Mouse (Mus musculus) limb, embryonic 15.5 days (tissue): Measurements from ENCODE around the gene Casp3. TPM values are rescaled to one million over a fixed set of nuclear protein-coding genes. Genes with fewer than 3 reads are reported as not detected.
A peak's percentile ranks its signal among the peaks of the same experiment; 100 is the strongest.

ENCODE experiments used
- ATAC-seq: fragments of 200-750 bp; cut with Nextera tagmentation; 2 replicates; pipeline ENCODE4 v1.8.0; 2017; ENCODE audit warnings: low read depth, moderate TSS enrichment; ENCODE audit not compliant: insufficient number of reproducible peaks, low FRiP score, low TSS enrichment
- H3K27ac ChIP-seq: fragments of 300-500 bp; sonication (generic); 2 replicates; pipeline ENCODE4 v1.5.1; 2015; ENCODE audit warnings: moderate library complexity, mild to moderate bottlenecking, inconsistent platforms
- H3K27me3 ChIP-seq: fragments of 300-500 bp; sonication (generic); 2 replicates; pipeline ENCODE4 v1.6.1; 2015; ENCODE audit warnings: inconsistent platforms
- H3K36me3 ChIP-seq: fragments of 300-500 bp; sonication (generic); 2 replicates; pipeline ENCODE4 v1.6.1; 2015; ENCODE audit warnings: inconsistent platforms
- H3K4me1 ChIP-seq: fragments of 300-500 bp; sonication (generic); 2 replicates; pipeline ENCODE4 v1.6.1; 2015; ENCODE audit warnings: inconsistent platforms
- H3K4me2 ChIP-seq: fragments of 300-500 bp; sonication (generic); 2 replicates; pipeline ENCODE4 v1.6.1; 2015; ENCODE audit warnings: mild to moderate bottlenecking, inconsistent platforms
- H3K4me3 ChIP-seq: fragments of 300-500 bp; sonication (generic); 2 replicates; pipeline ENCODE4 v1.5.1; 2015; ENCODE audit warnings: mild to moderate bottlenecking, inconsistent platforms
- H3K9ac ChIP-seq: fragments of 300-500 bp; sonication (generic); 2 replicates; pipeline ENCODE4 v1.6.1; 2015; ENCODE audit warnings: inconsistent platforms
- H3K9me3 ChIP-seq: fragments of 300-500 bp; sonication (generic); 2 replicates; pipeline ENCODE4 v1.6.1; 2016; ENCODE audit warnings: inconsistent platforms
- WGBS: fragments of 180-500 bp; shearing (Covaris S2); methylation state at CpG from one replicate; pipeline ENCODE4 v1.1.7; 2015; 5-methylcytosine and 5-hydroxymethylcytosine counted together
- polyA plus RNA-seq: library from polyadenylated mRNA; unstranded; fragments of >200 nt; fragmentation: Nextera tagmentation; extraction: Ambion mirVana; gene quantifications from 2 replicates; pipeline ENCODE4 v1.2.1, GENCODE M21; 2015

Gene Casp3
- polyA plus RNA-seq, 1 experiment from 2014 or later, result 74.0 TPM

GRCm38 (mm10) chr8:46612913-46613312 lies 4.2 kb upstream of the Casp3 start:
- Histone ChIP-seq H3K4me1 (peaks cover 16% of the 10 kb centered on the region), H3K4me3 (no peak overlapping the region), H3K36me3 (peaks cover 3% of the 10 kb centered on the region; the same call in 1 of the 2 replicates), H3K4me2 (no peak overlapping the region), H3K27me3 (no peaks in the 10 kb centered on the region), H3K9ac (no peak overlapping the region), H3K27ac (peak overlapping the region; percentile 68), H3K9me3 (no peaks in the 10 kb centered on the region)
- ATAC-seq, result no peak; the same call in 1 of the 2 replicates
- 58% methylated on average over 4 of the region's 4 CpGs for WGBS

- no peak overlapping the region for H3K4me2 ChIP-seq
- H3K4me3 ChIP-seq, result no peak overlapping the region
- H3K27ac ChIP-seq, result peak overlapping the region; percentile 68
- H3K9me3 ChIP-seq, result no peaks in the 10 kb centered on the region
- H3K9ac ChIP-seq, result no peak overlapping the region
- WGBS, result 9% methylated on average over 4 of the region's 4 CpGs
- ATAC-seq, result no peak
- H3K36me3 ChIP-seq, result peaks cover 2% of the 10 kb centered on the region; the same call in 1 of the 2 replicates
- H3K27me3 ChIP-seq, result no peaks in the 10 kb centered on the region
- peaks cover 17% of the 10 kb centered on the region for H3K4me1 ChIP-seq
These were observed 3.7 kb upstream of the Casp3 start for GRCm38 (mm10) chr8:46613377-46613776.

GRCm38 (mm10) chr8:46615936-46616335 lies 1.2 kb upstream of the Casp3 start:
- 63% methylated on average over 8 of the region's 8 CpGs for WGBS
- H3K4me1 ChIP-seq, result peaks cover 27% of the 10 kb centered on the region
- no peaks in the 10 kb centered on the region for H3K27me3 ChIP-seq
- H3K36me3 ChIP-seq, result no peaks in the 10 kb centered on the region; the same call in 1 of the 2 replicates
- H3K4me2 ChIP-seq, result no peak overlapping the region; the same call in 1 of the 2 replicates
- H3K9ac ChIP-seq, result no peak overlapping the region
- no peak overlapping the region for H3K27ac ChIP-seq
- no peak overlapping the region for H3K4me3 ChIP-seq
- no peaks in the 10 kb centered on the region for H3K9me3 ChIP-seq
- no peak for ATAC-seq

- peak overlapping the region; percentile 77 for H3K4me3 ChIP-seq
- peak overlapping the region; percentile 67 for H3K4me2 ChIP-seq
- WGBS, result under 1% methylated on average over 38 of the region's 38 CpGs
- peak overlapping the region; percentile 93 for H3K27ac ChIP-seq
- H3K27me3 ChIP-seq, result no peaks in the 10 kb centered on the region
- no peaks in the 10 kb centered on the region for H3K9me3 ChIP-seq
- peak overlapping the region; percentile 71 for H3K9ac ChIP-seq
- no peak; the same call in 1 of the 2 replicates for ATAC-seq
- no peaks in the 10 kb centered on the region for H3K36me3 ChIP-seq
- peaks cover 27% of the 10 kb centered on the region for H3K4me1 ChIP-seq
These were observed 864 bp downstream of the Casp3 start for GRCm38 (mm10) chr8:46617690-46618620.

GRCm38 (mm10) chr8:46618639-46619320 lies 1.7 kb downstream of the Casp3 start:
- Histone ChIP-seq H3K27me3 (no peaks in the 10 kb centered on the region), H3K9me3 (no peaks in the 10 kb centered on the region), H3K4me3 (peak overlapping the region; percentile 77), H3K9ac (peak overlapping the region; percentile 71), H3K36me3 (no peaks in the 10 kb centered on the region), H3K4me1 (peaks cover 21% of the 10 kb centered on the region), H3K27ac (no peak overlapping the region), H3K4me2 (peak overlapping the region; percentile 67)
- ATAC-seq, result no peak
- WGBS, result 4% methylated on average over 10 of the region's 10 CpGs

GRCm38 (mm10) chr8:46622446-46623270 lies 5.6 kb downstream of the Casp3 start:
- H3K27me3 ChIP-seq, result no peaks in the 10 kb centered on the region
- H3K4me1 ChIP-seq, result peaks cover 11% of the 10 kb centered on the region
- 63% methylated on average over 9 of the region's 9 CpGs for WGBS
- H3K27ac ChIP-seq, result no peak overlapping the region
- H3K36me3 ChIP-seq, result no peaks in the 10 kb centered on the region
- no peak overlapping the region for H3K9ac ChIP-seq
- H3K4me2 ChIP-seq, result no peak overlapping the region
- no peak overlapping the region for H3K4me3 ChIP-seq
- no peak for ATAC-seq
- no peaks in the 10 kb centered on the region for H3K9me3 ChIP-seq

- H3K4me1 ChIP-seq, result no peaks in the 10 kb centered on the region; the same call in 1 of the 2 replicates
- no peak for ATAC-seq
- H3K9ac ChIP-seq, result no peak overlapping the region
- no peak overlapping the region for H3K4me2 ChIP-seq
- H3K36me3 ChIP-seq, result peaks cover 5% of the 10 kb centered on the region; the same call in 1 of the 2 replicates
- H3K27ac ChIP-seq, result no peak overlapping the region
- no peaks in the 10 kb centered on the region for H3K27me3 ChIP-seq
- H3K9me3 ChIP-seq, result no peaks in the 10 kb centered on the region
- no peak overlapping the region for H3K4me3 ChIP-seq
- 37% methylated on average over 1 of the region's 1 CpGs for WGBS
These were observed 8.1 kb downstream of the Casp3 start for GRCm38 (mm10) chr8:46625166-46625565.

- ATAC-seq, result no peak
- WGBS, result 95% methylated on average over 5 of the region's 5 CpGs
- H3K4me1 ChIP-seq, result no peaks in the 10 kb centered on the region; the same call in 1 of the 2 replicates
- H3K9me3 ChIP-seq, result no peaks in the 10 kb centered on the region
- no peak overlapping the region for H3K4me3 ChIP-seq
- no peaks in the 10 kb centered on the region for H3K27me3 ChIP-seq
- no peak overlapping the region for H3K9ac ChIP-seq
- no peak overlapping the region for H3K27ac ChIP-seq
- H3K36me3 ChIP-seq, result peaks cover 8% of the 10 kb centered on the region; the same call in 1 of the 2 replicates
- no peak overlapping the region for H3K4me2 ChIP-seq
These were observed 9.6 kb downstream of the Casp3 start for GRCm38 (mm10) chr8:46626642-46627041.

GRCm38 (mm10) chr8:46627881-46628280 lies 10.8 kb downstream of the Casp3 start:
- Histone ChIP-seq H3K4me2 (no peak overlapping the region), H3K4me3 (no peak overlapping the region), H3K4me1 (no peaks in the 10 kb centered on the region; the same call in 1 of the 2 replicates), H3K9me3 (no peaks in the 10 kb centered on the region), H3K27ac (no peak overlapping the region), H3K9ac (no peak overlapping the region), H3K36me3 (peaks cover 17% of the 10 kb centered on the region), H3K27me3 (no peaks in the 10 kb centered on the region)
- WGBS, result 54% methylated on average over 7 of the region's 7 CpGs
- no peak for ATAC-seq

- no peaks in the 10 kb centered on the region; the same call in 1 of the 2 replicates for H3K4me1 ChIP-seq
- 83% methylated on average over 1 of the region's 1 CpGs for WGBS
- H3K9me3 ChIP-seq, result no peaks in the 10 kb centered on the region
- H3K4me3 ChIP-seq, result no peak overlapping the region
- ATAC-seq, result no peak
- H3K36me3 ChIP-seq, result peaks cover 24% of the 10 kb centered on the region
- no peak overlapping the region for H3K4me2 ChIP-seq
- H3K9ac ChIP-seq, result no peak overlapping the region
- no peaks in the 10 kb centered on the region for H3K27me3 ChIP-seq
- no peak overlapping the region for H3K27ac ChIP-seq
These were observed 11.6 kb downstream of the Casp3 start for GRCm38 (mm10) chr8:46628645-46629044.

GRCm38 (mm10) chr8:46630422-46630821 lies 13.3 kb downstream of the Casp3 start:
- peaks cover 40% of the 10 kb centered on the region for H3K36me3 ChIP-seq
- H3K9me3 ChIP-seq, result no peaks in the 10 kb centered on the region
- H3K27ac ChIP-seq, result no peak overlapping the region
- 94% methylated on average over 3 of the region's 3 CpGs for WGBS
- no peak overlapping the region for H3K4me2 ChIP-seq
- no peak overlapping the region for H3K9ac ChIP-seq
- no peak for ATAC-seq
- H3K4me1 ChIP-seq, result no peaks in the 10 kb centered on the region; the same call in 1 of the 2 replicates
- no peak overlapping the region for H3K4me3 ChIP-seq
- no peaks in the 10 kb centered on the region for H3K27me3 ChIP-seq
